In the genomic region with DNA sequence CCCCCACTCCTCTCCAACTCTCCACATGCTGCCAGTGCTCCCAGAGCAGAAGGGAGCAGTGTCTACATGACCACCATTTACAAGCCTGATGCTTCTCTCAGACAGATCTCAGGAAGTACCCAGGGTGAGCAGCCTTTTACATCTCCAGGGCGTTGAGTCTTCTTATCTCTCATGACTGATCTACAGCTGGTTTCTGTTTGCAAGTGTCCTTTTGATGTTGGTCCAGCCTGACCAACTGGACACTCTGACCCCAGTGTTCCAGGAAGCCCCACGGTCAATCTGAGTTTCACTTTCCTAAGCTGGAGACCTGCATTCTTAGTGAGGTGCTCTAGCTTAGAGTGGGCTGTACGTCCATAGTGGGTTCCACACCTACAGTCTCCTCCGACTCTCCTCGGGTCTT, we compare ENCODE assay signal across 30 mouse cellular contexts. TPM values are rescaled to one million over a fixed set of nuclear protein-coding genes. Genes with fewer than 3 reads are reported as not detected.
"Had no signal": no experiment of that assay in that cellular context is flagged by ENCODE, and none has a peak within 500 bp of the region (broad histone marks: within the 10 kb centered on the region; RNA-seq: fewer than 3 reads in every experiment).

No protein-coding gene starts in this region.

- ATAC-seq: intestine, postnatal 0 days; liver, embryonic 12.5 days had no signal

- H3K4me1 ChIP-seq: kidney, embryonic 15.5 days; limb, embryonic 12.5 days; liver, embryonic 15.5 days had no signal

- H3K4me3 ChIP-seq: kidney, embryonic 15.5 days; limb, embryonic 12.5 days; limb, embryonic 15.5 days; liver, embryonic 12.5 days; liver, embryonic 15.5 days; neural tube, embryonic 13.5 days had no signal

- H3K9me3 ChIP-seq: kidney, embryonic 15.5 days; limb, embryonic 12.5 days; limb, embryonic 15.5 days; liver, embryonic 12.5 days; liver, embryonic 15.5 days; neural tube, embryonic 13.5 days had no signal

- H3K27me3 ChIP-seq: kidney, embryonic 15.5 days; limb, embryonic 12.5 days; limb, embryonic 15.5 days; liver, embryonic 12.5 days; liver, embryonic 15.5 days; neural tube, embryonic 13.5 days had no signal

- H3K9ac ChIP-seq: kidney, embryonic 15.5 days; limb, embryonic 12.5 days; limb, embryonic 15.5 days; liver, embryonic 12.5 days; liver, embryonic 15.5 days; lung, embryonic 14.5 days; neural tube, embryonic 13.5 days had no signal

- H3K36me3 ChIP-seq: kidney, embryonic 15.5 days; limb, embryonic 12.5 days; limb, embryonic 15.5 days; liver, embryonic 12.5 days; liver, embryonic 15.5 days; neural tube, embryonic 13.5 days had no signal

- H3K4me2 ChIP-seq: kidney, embryonic 15.5 days; limb, embryonic 12.5 days; limb, embryonic 15.5 days; liver, embryonic 12.5 days; liver, embryonic 15.5 days; lung, embryonic 14.5 days; neural tube, embryonic 13.5 days had no signal

- DNase-seq: kidney, adult 2 months; kidney, postnatal 10 days; kidney, postnatal 4 days; left cerebral cortex, postnatal 4 days; lung, embryonic 14.5 days; lung, postnatal 10 days; midbrain, embryonic 14.5 days; retina, postnatal 1 day; right cerebral cortex, postnatal 25 days; thymus, adult 18-20 months; thymus, postnatal 36 days had no signal

- H3K27ac ChIP-seq: kidney, embryonic 15.5 days; limb, embryonic 12.5 days; limb, embryonic 15.5 days; liver, embryonic 12.5 days; liver, embryonic 15.5 days; macrophage; neural tube, embryonic 13.5 days had no signal

RNA-seq across cellular contexts. Expression of gene Ccn5, which starts 16.8 kb away (rescaled TPM):
- total RNA-seq: layer of hippocampus, adult 18-20 months; layer of hippocampus, postnatal 14 days; neutrophil, adult 5-6 weeks had no signal
- polyA plus RNA-seq: intestine, postnatal 0 days; macrophage; small intestine, adult 2 months had no signal

RNA-seq across cellular contexts. Expression of gene Kcnk15, which starts 49.6 kb away (rescaled TPM):
- total RNA-seq: left cerebral cortex, postnatal 14 days; left cerebral cortex, postnatal 4 days; megakaryocyte, adult 5-6 weeks; neutrophil, adult 5-6 weeks had no signal
- polyA plus RNA-seq: intestine, embryonic 14.5 days; intestine, postnatal 0 days; kidney, adult 2 months; kidney, embryonic 15.5 days; limb, embryonic 12.5 days; limb, embryonic 15.5 days; liver, embryonic 12.5 days; liver, embryonic 15.5 days; lung, embryonic 14.5 days; macrophage; midbrain, embryonic 14.5 days; neural tube, embryonic 13.5 days; small intestine, adult 2 months; spleen, adult 2 months; stomach, embryonic 16.5 days; testis, adult 2 months; urinary bladder, adult 2 months had no signal
